Mouse (Mus musculus) hindbrain, embryonic 16.5 days (tissue): ENCODE measurements around the gene Gmip. TPM values are rescaled to one million over a fixed set of nuclear protein-coding genes. Genes with fewer than 3 reads are reported as not detected.

Experiments
- ATAC-seq: fragments of 200-750 bp; cut with Nextera tagmentation; 2 replicates; pipeline ENCODE4 v1.8.0; 2017; ENCODE audit warnings: moderate TSS enrichment, moderate library complexity
- H3K27ac ChIP-seq: fragments of 300-500 bp; sonication (generic); 2 replicates; pipeline ENCODE4 v1.5.1; 2014; ENCODE audit warnings: low read depth, mild to moderate bottlenecking, control low read depth, low read length, moderate library complexity
- H3K27me3 ChIP-seq: fragments of 300-500 bp; sonication (generic); replicated peaks from 2 replicates; pipeline ENCODE4 v1.6.1; 2014; ENCODE audit warnings: low read length; ENCODE audit not compliant: control insufficient read depth, insufficient read depth
- H3K36me3 ChIP-seq: fragments of 300-500 bp; sonication (generic); 2 replicates; pipeline ENCODE4 v1.6.1; 2014; ENCODE audit warnings: mild to moderate bottlenecking, low read length, moderate library complexity, mixed read lengths; ENCODE audit not compliant: control insufficient read depth, insufficient read depth
- H3K4me1 ChIP-seq: fragments of 300-500 bp; sonication (generic); 2 replicates; pipeline ENCODE4 v1.6.1; 2014; ENCODE audit warnings: low read depth, low read length; ENCODE audit not compliant: control insufficient read depth, insufficient read depth
- H3K4me2 ChIP-seq: fragments of 300-500 bp; sonication (generic); 2 replicates; pipeline ENCODE4 v1.6.1; 2014; ENCODE audit warnings: mild to moderate bottlenecking, low read length, control low read depth, moderate library complexity
- H3K4me3 ChIP-seq: fragments of 300-500 bp; sonication (generic); 2 replicates; pipeline ENCODE4 v1.5.1; 2014; ENCODE audit warnings: mild to moderate bottlenecking, low read length, control low read depth, moderate library complexity
- H3K9ac ChIP-seq: fragments of 300-500 bp; sonication (generic); 2 replicates; pipeline ENCODE4 v1.6.1; 2014; ENCODE audit warnings: low read depth, mild to moderate bottlenecking, control low read depth, low read length, moderate library complexity
- H3K9me3 ChIP-seq: fragments of 300-500 bp; sonication (generic); 2 replicates; pipeline ENCODE4 v1.6.1; 2014; ENCODE audit warnings: mild to moderate bottlenecking, low read length, moderate library complexity; ENCODE audit not compliant: control insufficient read depth
- WGBS: fragments of 180-500 bp; shearing (Covaris S2); extraction: QIAGEN DNeasy Blood & Tissue Kit; methylation state at CpG from one replicate; pipeline ENCODE4 v1.1.7; 2014; 5-methylcytosine and 5-hydroxymethylcytosine counted together
- polyA plus RNA-seq: library from polyadenylated mRNA; unstranded; fragments of >200 nt; fragmentation: Nextera tagmentation; extraction: Ambion mirVana; gene quantifications from 2 replicates; pipeline ENCODE4 v1.2.1, GENCODE M21; 2015

Gmip gene
- polyA plus RNA-seq, 1 experiment from 2014 or later = 34.5 TPM

GRCm38 (mm10) chr8:69847167-69848065, 38.9 kb downstream of the Gmip start:
- H3K27me3 ChIP-seq = no peaks in the 10 kb centered on the region
- no peak overlapping the region for H3K9ac ChIP-seq
- H3K4me3 ChIP-seq = no peak overlapping the region
- no peaks in the 10 kb centered on the region for H3K36me3 ChIP-seq
- 77% methylated on average over 3 of the region's 3 CpGs for WGBS
- no peak overlapping the region for H3K27ac ChIP-seq
- no peak for ATAC-seq
- no peaks in the 10 kb centered on the region for H3K9me3 ChIP-seq
- no peak overlapping the region for H3K4me2 ChIP-seq
- H3K4me1 ChIP-seq = no peaks in the 10 kb centered on the region

GRCm38 (mm10) chr8:69848951-69849350, 40.5 kb downstream of the Gmip start:
- Histone ChIP-seq H3K9me3 (no peaks in the 10 kb centered on the region), H3K27ac (no peak overlapping the region), H3K36me3 (no peaks in the 10 kb centered on the region), H3K4me3 (no peak overlapping the region), H3K27me3 (no peaks in the 10 kb centered on the region), H3K9ac (no peak overlapping the region), H3K4me2 (no peak overlapping the region), H3K4me1 (no peaks in the 10 kb centered on the region)
- ATAC-seq = no peak
- 90% methylated on average over 8 of the region's 8 CpGs for WGBS

GRCm38 (mm10) chr8:69849899-69850298, 41.4 kb downstream of the Gmip start:
- Histone ChIP-seq H3K9me3 (no peaks in the 10 kb centered on the region), H3K4me3 (no peak overlapping the region), H3K4me2 (no peak overlapping the region), H3K36me3 (no peaks in the 10 kb centered on the region), H3K27me3 (no peaks in the 10 kb centered on the region), H3K4me1 (no peaks in the 10 kb centered on the region), H3K27ac (no peak overlapping the region), H3K9ac (no peak overlapping the region)
- no peak for ATAC-seq
- WGBS = 51% methylated on average over 3 of the region's 3 CpGs

GRCm38 (mm10) chr8:69850926-69851506, 42.5 kb downstream of the Gmip start:
- Histone ChIP-seq H3K9ac (no peak overlapping the region), H3K36me3 (no peaks in the 10 kb centered on the region), H3K27ac (no peak overlapping the region), H3K9me3 (no peaks in the 10 kb centered on the region), H3K4me3 (no peak overlapping the region), H3K4me2 (no peak overlapping the region), H3K27me3 (no peaks in the 10 kb centered on the region), H3K4me1 (no peaks in the 10 kb centered on the region)
- ATAC-seq = no peak
- 83% methylated on average over 7 of the region's 7 CpGs for WGBS

- WGBS = 94% methylated on average over 10 of the region's 10 CpGs
Observed at GRCm38 (mm10) chr8:69853869-69854268, 45.4 kb downstream of the Gmip start.

GRCm38 (mm10) chr8:69860807-69861206, 52.3 kb downstream of the Gmip start:
- Histone ChIP-seq H3K27ac (no peak overlapping the region), H3K4me1 (no peaks in the 10 kb centered on the region), H3K36me3 (peaks cover 6% of the 10 kb centered on the region), H3K4me3 (no peak overlapping the region), H3K9ac (no peak overlapping the region), H3K9me3 (no peaks in the 10 kb centered on the region), H3K27me3 (no peaks in the 10 kb centered on the region), H3K4me2 (no peak overlapping the region)
- 60% methylated on average over 4 of the region's 4 CpGs for WGBS
- ATAC-seq = no peak

More at GRCm38 (mm10) chr8:69853869-69854268, 45.4 kb downstream of the Gmip start:
- H3K27me3 ChIP-seq = no peaks in the 10 kb centered on the region
- H3K4me2 ChIP-seq = no peak overlapping the region
- ATAC-seq = no peak
- no peak overlapping the region for H3K9ac ChIP-seq
- no peak overlapping the region for H3K27ac ChIP-seq
- H3K4me1 ChIP-seq = no peaks in the 10 kb centered on the region
- H3K36me3 ChIP-seq = peaks cover under 1% of the 10 kb centered on the region; the same call in 1 of the 2 replicates
- H3K4me3 ChIP-seq = no peak overlapping the region
- no peaks in the 10 kb centered on the region for H3K9me3 ChIP-seq

- Histone ChIP-seq H3K27ac (no peak overlapping the region), H3K4me1 (no peaks in the 10 kb centered on the region), H3K36me3 (peaks cover 6% of the 10 kb centered on the region), H3K27me3 (no peaks in the 10 kb centered on the region), H3K9me3 (no peaks in the 10 kb centered on the region), H3K4me3 (no peak overlapping the region), H3K9ac (no peak overlapping the region), H3K4me2 (no peak overlapping the region)
- 77% methylated on average over 2 of the region's 2 CpGs for WGBS
- no peak for ATAC-seq
Observed at GRCm38 (mm10) chr8:69861251-69861650, 52.8 kb downstream of the Gmip start.

- no peaks in the 10 kb centered on the region for H3K4me1 ChIP-seq
- H3K9me3 ChIP-seq = no peaks in the 10 kb centered on the region
- 88% methylated on average over 5 of the region's 5 CpGs for WGBS
- H3K4me2 ChIP-seq = no peak overlapping the region
- no peak overlapping the region for H3K4me3 ChIP-seq
- no peaks in the 10 kb centered on the region for H3K27me3 ChIP-seq
- no peak for ATAC-seq
- H3K9ac ChIP-seq = no peak overlapping the region
- peaks cover 6% of the 10 kb centered on the region for H3K36me3 ChIP-seq
- H3K27ac ChIP-seq = no peak overlapping the region
Observed at GRCm38 (mm10) chr8:69863387-69864020, 55.0 kb downstream of the Gmip start.

GRCm38 (mm10) chr8:69864180-69864579, 55.7 kb downstream of the Gmip start:
- no peak for ATAC-seq
- H3K9ac ChIP-seq = no peak overlapping the region
- H3K4me3 ChIP-seq = no peak overlapping the region
- WGBS = 87% methylated on average over 5 of the region's 5 CpGs
- no peaks in the 10 kb centered on the region for H3K27me3 ChIP-seq
- H3K4me1 ChIP-seq = no peaks in the 10 kb centered on the region
- H3K4me2 ChIP-seq = no peak overlapping the region
- peaks cover 4% of the 10 kb centered on the region for H3K36me3 ChIP-seq
- no peak overlapping the region for H3K27ac ChIP-seq
- no peaks in the 10 kb centered on the region for H3K9me3 ChIP-seq
